Mouse (Mus musculus) spleen, postnatal 4 days (tissue): Measurements from ENCODE around the gene Comtd1.

Experiments
- DNase-seq, 2 experiments: peaks; one replicate each; pipeline ENCODE4 v3.0.0; 2022; ENCODE audit warnings: low spot score in 2 of 2

Comtd1 gene

GRCm38 (mm10) chr14:21838336-21839017 is 10.3 kb downstream of the Comtd1 start:
- no peak for DNase-seq

DNA sequence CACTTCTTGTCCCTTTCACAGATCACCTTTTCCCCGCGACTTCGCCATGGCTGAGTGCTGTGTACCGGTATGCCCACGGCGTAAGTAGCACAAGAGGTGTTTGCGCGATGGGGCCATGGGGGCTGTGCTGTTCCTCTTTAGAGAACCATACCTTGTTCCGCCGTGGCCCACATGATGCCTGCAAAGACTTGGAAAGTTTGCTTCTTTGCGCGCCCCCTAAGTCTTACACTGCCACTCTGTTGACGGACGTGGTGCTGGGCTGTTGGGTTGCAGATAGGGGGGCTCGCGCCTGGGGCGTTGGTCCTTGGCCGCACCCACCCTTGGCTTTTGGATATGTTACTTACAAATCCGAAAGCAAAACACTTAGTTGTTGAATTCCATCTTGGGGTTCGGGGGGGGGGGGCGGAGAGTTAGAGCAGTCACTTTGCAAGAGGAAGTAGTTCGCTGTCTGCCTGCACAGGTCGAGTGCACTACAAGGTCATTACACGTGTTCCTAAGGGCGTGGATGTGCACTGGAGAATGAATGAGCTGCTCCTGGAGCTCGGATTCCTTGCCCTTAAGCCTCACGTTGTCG is 16.9 kb downstream of the Comtd1 start:
- DNase-seq: no peak

DNA sequence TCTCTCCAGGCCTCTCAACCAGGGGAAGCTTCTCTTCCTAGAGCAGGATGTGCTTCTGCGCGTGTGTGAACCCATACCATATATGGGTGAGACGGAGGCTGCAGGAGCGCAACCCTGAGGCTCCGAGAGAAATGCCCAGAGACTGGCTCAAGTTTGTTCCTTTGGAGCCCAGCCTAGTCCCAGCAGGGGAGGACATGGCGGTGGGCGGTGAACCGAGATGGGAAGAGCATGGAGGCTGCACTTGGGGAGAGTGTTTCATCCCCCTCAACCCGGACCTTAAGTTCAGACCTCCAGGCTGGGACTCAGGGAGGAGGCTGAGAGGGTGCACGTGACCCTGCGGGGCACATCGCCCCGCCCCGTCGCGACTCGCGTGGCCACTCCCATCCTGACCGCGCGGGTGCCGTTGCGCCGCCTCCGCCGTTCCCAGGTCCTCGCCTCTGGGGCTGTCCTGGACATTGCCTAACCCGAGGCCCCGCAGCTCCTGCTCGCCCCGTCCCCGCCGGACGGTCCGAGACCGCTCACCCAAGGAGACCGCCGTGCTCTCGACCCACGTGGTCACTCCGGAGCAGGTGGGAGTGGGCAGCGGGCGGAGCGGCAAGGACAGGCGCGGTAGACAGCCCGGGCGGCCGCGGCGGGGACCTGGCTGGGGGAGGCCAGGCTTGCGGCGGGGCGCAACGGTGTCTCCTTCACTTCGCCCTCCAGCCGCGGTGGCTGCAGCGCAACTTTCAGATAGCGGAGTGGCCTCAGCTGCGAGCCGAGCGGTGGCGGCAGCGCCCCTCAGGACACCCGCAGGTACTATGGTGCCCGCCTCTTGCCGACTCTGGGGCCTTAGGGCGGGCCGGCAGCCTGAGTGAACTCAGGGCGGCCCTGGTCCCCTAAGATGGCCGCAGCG is 17.7 kb downstream of the Comtd1 start:
- DNase-seq: peak; percentile 97 to 98

- DNase-seq: no peak
Observed at GRCm38 (mm10) chr14:21825786-21826491, 22.8 kb downstream of the Comtd1 start.

DNA sequence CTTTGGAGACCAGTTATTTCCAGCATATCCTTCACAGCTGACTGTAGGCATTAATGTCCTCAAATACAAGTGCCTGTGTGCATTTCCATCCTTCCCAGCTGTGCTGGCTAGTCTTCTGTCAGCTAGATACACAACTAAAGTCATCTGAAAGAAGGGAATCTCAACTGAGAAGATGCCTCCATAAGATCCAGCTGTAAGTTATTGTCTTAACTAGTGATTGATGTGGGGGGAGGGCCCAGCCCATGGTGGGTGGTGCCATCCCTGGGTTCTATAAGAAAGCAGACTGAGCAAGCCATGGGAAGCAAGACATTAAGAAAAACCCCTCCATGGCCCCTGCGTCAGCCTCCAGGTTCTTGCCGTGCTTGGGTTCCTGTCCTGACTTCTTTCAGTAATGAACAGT is 23.8 kb downstream of the Comtd1 start, which contains the start of gene Vdac2:
Gene Vdac2 (plus strand): TSS at position 301 of the 400 bp plus-strand sequence.
- DNase-seq: no peak

DNA sequence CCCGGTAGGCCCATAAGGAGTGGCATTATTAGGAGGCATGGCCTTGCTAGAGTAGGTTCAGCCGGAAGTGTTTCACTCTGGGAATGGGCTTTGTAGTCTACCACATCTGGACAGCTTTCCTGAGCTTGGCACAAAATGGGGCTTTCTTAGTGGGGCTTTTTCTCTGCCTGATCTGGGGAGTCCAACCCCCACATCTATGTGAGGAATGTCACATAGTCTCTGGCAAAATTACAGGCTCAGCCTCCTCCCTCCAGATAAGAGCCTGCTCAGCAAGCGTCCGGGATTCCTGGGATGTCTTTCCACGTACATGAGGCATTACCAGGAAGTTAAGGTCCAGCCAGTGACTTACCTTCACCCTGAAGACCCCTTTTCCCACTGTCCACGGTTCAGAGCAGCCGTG is 24.9 kb downstream of the Comtd1 start:
- no peak for DNase-seq

- peak; percentile 57 to 77 for DNase-seq
Observed at GRCm38 (mm10) chr14:21822795-21823374, 25.9 kb downstream of the Comtd1 start.

- DNase-seq: no peak
Observed at GRCm38 (mm10) chr14:21822307-21822706, 26.5 kb downstream of the Comtd1 start.

- no peak for DNase-seq
Observed at GRCm38 (mm10) chr14:21820880-21821505, 27.8 kb downstream of the Comtd1 start.

DNA sequence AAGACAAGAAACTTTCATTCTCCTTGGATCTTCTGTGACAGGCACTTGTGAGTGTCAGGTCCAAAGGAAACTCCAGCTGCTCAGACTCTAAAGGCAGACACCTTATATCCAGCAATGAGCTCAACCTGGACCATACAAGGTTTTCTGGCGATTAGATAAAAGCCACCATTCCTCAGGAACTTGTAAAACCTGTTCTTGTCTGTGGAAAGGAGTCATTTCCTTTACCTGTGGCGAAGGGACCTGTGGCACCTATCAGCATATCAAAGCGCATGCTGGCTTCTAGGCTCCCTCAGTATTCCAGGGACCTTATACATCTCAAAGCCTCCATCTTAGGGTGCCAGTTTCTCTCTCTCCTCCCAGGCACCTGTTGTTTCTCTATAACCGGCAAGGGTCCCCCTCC is 31.3 kb downstream of the Comtd1 start:
- no peak for DNase-seq

DNA sequence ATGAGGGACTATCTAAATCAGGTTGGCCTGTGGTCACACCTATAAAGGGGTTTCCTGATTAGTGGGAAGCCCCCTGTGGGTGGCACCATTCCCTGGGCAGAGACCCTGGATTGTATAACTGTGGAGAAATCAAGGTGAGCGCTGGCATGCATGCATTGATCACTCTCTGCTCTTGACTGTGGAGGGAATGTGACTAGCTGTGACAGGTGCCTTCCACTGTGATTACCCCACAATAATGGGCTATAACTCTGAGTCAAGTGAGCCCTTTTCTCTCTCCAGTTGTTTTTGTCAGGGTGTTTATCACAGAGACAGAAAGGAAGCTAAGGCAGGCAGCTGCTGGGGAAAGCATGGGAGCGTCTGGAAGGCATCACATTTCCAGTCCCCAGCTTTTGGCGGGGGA is 32.5 kb downstream of the Comtd1 start:
- DNase-seq: no peak

DNA sequence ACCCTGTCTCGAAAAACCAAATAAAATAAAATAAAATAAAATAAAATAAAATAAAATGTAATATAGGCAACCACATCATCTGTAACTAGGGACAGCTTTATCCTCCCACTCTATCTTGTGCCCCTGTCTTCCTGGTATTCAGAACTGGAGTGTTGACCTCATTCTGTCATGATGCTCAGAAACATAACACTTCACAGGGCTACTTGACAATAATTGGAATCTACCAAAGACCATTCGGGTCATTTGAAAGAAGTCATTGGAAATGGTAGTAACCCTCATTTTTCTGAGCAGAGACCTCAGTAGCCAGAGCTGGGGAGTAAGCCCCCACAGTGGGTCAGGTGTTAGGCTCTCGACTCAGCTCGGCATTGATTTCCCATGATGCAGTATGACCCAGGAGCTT is 34.2 kb downstream of the Comtd1 start:
- DNase-seq: no peak

GRCm38 (mm10) chr14:21813847-21814246 is 34.9 kb downstream of the Comtd1 start:
- no peak for DNase-seq

DNA sequence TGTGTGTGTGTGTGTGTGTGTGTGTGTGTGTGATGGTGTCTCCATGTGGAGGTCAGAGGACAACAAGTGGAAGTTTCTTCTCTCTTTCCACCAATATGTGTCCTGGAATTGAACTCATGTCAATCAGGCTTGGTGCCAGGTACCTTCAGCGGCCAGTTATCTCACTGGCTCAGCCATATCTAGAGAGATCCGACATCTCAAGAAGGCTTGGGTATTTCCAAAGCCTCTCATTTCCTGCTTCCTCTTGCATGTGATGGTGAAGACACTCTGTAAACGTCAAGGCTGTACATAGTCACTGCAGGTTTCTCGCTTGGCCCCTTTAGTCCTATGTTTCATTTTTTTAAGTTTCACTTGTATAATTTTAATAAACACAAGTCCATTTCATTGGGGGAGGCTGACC is 35.6 kb downstream of the Comtd1 start:
- DNase-seq: no peak

DNA sequence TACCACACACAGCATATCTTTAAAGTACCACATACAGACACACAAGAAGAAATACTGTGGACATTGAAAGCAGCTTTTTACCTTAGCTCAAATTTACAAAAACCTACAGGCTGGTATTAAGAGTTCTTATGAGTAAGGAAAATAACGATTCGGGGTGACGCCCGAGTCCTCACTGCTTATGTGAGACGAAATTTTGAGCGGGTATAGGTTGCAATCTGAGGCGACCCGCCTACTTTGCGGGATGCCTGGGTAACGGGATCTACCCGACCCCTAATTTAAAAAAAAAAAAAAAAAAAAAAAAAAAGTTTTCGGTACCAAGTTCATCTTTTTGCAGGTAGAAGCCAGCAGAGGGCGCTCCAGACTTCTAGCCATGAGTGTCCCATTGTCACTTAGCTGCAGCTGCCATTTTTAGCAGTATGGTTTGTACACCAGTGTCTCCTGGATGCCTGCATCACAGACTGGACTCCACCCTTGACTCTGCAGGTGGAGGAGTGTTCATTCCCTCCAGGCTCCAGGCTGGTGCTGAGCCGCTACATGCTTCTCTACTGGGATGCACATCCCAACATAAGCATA is 36.1 kb downstream of the Comtd1 start:
- peak; percentile 80 to 92 for DNase-seq

DNA sequence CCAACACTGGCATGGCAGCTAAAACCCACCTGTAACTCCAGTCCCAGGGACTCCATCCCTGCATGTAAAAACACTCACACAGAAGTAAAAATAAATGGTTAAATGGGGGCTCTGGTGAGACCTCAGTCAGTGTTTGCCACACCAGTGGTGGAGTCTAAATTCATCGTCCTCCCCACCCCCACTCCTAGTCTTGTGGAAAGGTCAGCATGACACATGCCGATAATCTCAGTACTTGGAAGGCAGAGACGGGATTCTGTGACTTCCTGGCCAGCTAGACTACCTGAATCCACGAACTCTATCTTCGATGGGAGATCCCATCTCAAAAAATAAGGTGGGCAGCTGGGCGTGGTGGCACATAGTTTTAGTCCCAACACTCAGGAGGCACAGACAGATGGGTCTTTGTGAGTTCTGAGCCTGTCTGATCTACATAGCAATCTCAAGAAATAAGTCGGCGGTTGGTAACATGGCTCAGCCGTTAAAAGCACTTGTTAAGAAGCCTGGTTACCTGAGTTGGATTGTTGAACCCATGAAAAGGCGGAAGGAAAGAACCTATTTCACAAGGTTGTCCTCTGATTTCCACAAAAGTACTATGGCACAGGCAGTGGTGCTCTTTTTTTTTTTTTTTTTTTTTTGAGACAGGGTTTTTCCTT is 36.9 kb downstream of the Comtd1 start:
- DNase-seq: no peak

DNA sequence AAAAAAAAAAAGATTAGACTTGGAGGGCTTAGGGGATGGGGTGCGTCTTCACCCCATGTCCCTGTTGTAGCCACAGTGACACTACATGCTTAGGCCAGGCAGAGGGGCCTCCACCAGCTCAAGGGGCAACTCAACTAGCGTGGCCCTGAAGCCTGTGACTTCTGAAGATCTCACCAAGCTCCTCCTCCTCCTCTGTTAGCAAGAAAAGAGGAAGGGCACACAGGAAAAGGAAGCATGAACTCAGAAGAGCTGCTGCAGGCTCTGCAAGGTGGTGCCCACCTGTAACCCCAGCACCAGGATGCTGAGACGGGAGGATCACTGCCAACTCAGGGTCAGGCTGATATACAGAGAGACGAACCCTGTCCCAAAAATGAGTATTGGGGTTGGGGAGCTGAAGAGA is 37.5 kb downstream of the Comtd1 start:
- DNase-seq: no peak

DNA sequence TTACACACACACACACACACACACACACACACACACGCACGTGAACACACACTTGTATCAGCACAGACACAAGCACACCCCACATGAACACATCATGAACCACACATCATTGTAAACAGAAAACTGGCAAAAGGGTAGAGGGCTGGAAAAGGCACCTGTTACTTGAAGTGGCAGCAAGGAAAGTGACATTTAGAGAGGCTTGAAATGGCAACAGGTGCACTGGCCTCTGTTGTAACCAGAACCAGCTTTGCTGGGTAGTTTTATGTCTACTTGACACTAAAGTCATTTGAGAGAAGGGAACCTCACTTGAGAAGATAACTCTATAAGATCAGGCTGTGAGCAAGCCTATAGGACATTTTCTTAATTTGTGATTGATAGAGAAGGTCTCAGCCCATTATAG is 39.4 kb downstream of the Comtd1 start:
- no peak for DNase-seq

- no peak for DNase-seq
Observed at GRCm38 (mm10) chr14:21808208-21808922, 40.4 kb downstream of the Comtd1 start.
